Mouse (Mus musculus) liver, embryonic 14.5 days (tissue): ENCODE results near the gene Snx15. TPM values are rescaled to one million over a fixed set of nuclear protein-coding genes. Genes with fewer than 3 reads are reported as not detected.

Experiments used
- ATAC-seq: fragments of 200-750 bp; cut with Nextera tagmentation; 2 replicates; pipeline ENCODE4 v1.8.0; 2017; ENCODE audit warnings: moderate number of reproducible peaks, mild to moderate bottlenecking, moderate library complexity; ENCODE audit not compliant: insufficient read depth
- DNase-seq, 3 experiments: peaks; one replicate each; pipeline ENCODE4 v3.0.0-alpha.2; 2012 to 2013; ENCODE audit warnings: low read depth in 3 of 3, low spot score in 3 of 3
- H3K27ac ChIP-seq: fragments of 300-500 bp; sonication (generic); 2 replicates; pipeline ENCODE4 v1.5.1; 2014; ENCODE audit warnings: moderate library complexity, mild to moderate bottlenecking, control low read depth, inconsistent platforms
- H3K27me3 ChIP-seq: fragments of 300-500 bp; sonication (generic); 2 replicates; pipeline ENCODE4 v1.6.1; 2014; ENCODE audit warnings: mild to moderate bottlenecking, low read length, moderate library complexity; ENCODE audit not compliant: control insufficient read depth, insufficient read depth
- H3K36me3 ChIP-seq: fragments of 300-500 bp; sonication (generic); replicated peaks from 2 replicates; pipeline ENCODE4 v1.6.1; 2014; ENCODE audit warnings: low read depth; ENCODE audit not compliant: control insufficient read depth, insufficient read depth
- H3K4me1 ChIP-seq, 2 experiments: fragments of 200-500 bp in 1 of 2; fragments of 300-500 bp in 1 of 2; sonication (generic) in 1 of 2; replicated peaks; 2 replicates each; pipeline ENCODE4 v1.6.1; 2012 to 2014; ENCODE audit warnings: antibody characterized with exemption in 1 of 2, inconsistent platforms in 1 of 2, low read length in 1 of 2; ENCODE audit not compliant: control insufficient read depth in 2 of 2, insufficient read depth in 2 of 2
- H3K4me2 ChIP-seq: fragments of 300-500 bp; sonication (generic); 2 replicates; pipeline ENCODE4 v1.6.1; 2014; ENCODE audit warnings: low read depth, mild to moderate bottlenecking, control low read depth, moderate library complexity
- H3K4me3 ChIP-seq, 2 experiments: fragments of 200-500 bp in 1 of 2; fragments of 300-500 bp in 1 of 2; sonication (generic) in 1 of 2; 2 replicates each; pipeline ENCODE4 v1.5.1; 2012 to 2014; ENCODE audit warnings: low read depth in 2 of 2, low read length in 2 of 2, mild to moderate bottlenecking in 2 of 2, control low read depth in 1 of 2, inconsistent platforms in 1 of 2, moderate library complexity in 1 of 2; ENCODE audit not compliant: insufficient read depth in 1 of 2
- H3K9ac ChIP-seq: fragments of 300-500 bp; sonication (generic); replicated peaks from 2 replicates; pipeline ENCODE4 v1.6.1; 2014; ENCODE audit warnings: mild to moderate bottlenecking, control low read depth, moderate library complexity
- H3K9me3 ChIP-seq: fragments of 300-500 bp; sonication (generic); 2 replicates; pipeline ENCODE4 v1.6.1; 2016; ENCODE audit warnings: low read length, mixed read lengths; ENCODE audit not compliant: control insufficient read depth
- CTCF ChIP-seq: IDR thresholded peaks from 2 replicates; pipeline ENCODE4 v1.5.1; 2016; ENCODE audit warnings: antibody characterized with exemption, low read depth, control low read depth
- EP300 ChIP-seq: IDR thresholded peaks from 2 replicates; pipeline ENCODE4 v1.6.1; 2016; ENCODE audit warnings: antibody characterized with exemption, low read depth
- WGBS: fragments of 180-500 bp; shearing (Covaris S2); extraction: QIAGEN DNeasy Blood & Tissue Kit; methylation state at CpG from one replicate; pipeline ENCODE4 v1.1.7; 2014; ENCODE audit not compliant: insufficient replicate concordance; 5-methylcytosine and 5-hydroxymethylcytosine counted together
- polyA plus RNA-seq, 2 experiments: library from polyadenylated mRNA; depleted of rRNA in 1 of 2; stranded (reverse) in 1 of 2; unstranded in 1 of 2; fragments of >200 nt; fragmentation: Nextera tagmentation in 1 of 2; extraction: Ambion mirVana in 1 of 2; gene quantifications; 2 replicates each; pipeline versions ENCODE4 v1.2.1 to v1.2.3; 2012 to 2014

Snx15 gene
- polyA plus RNA-seq, 2 experiments = 41.8 to 42.2 TPM

DNA sequence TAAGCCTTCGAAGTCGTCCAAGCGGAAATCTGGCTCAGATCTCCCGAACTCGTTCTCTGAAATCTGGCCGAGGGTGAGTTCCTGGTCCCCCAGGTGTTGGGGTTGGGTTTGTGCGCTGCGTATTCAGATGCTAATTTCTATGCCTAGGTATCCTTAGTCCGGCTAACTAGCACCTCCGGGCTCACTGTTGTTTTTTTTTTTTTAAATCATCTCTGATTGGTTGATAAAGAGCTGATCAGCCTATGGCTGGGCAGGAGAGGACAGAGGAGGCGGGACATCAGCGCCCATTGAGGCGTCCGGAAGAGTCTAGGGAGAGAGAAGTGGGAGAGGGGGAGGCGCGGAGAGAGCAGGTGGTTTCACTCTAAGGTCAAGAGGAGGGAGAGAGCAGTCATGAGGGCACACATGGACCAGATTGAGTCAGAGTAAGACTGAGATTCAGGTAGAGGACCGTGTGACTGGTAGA is 42.7 kb downstream of the Snx15 start:
- no peaks in the 10 kb centered on the region for H3K9me3 ChIP-seq
- peak overlapping the region; percentile 81 for H3K4me3 ChIP-seq
- H3K4me1 ChIP-seq = peaks cover 9 to 10% of the 10 kb centered on the region in 2 experiments; a peak in 3 of 4 replicates
- H3K27ac ChIP-seq = peak overlapping the region; percentile 87
- peak overlapping the region; percentile 93 for H3K9ac ChIP-seq
- DNase-seq (peak; percentile 73 to 81 (median 77)), ATAC-seq (peak; percentile 75)
- TF ChIP-seq CTCF (no peak), EP300 (no peak)
- H3K4me2 ChIP-seq = peak overlapping the region; percentile 92
- peaks cover 36% of the 10 kb centered on the region for H3K36me3 ChIP-seq
- no peaks in the 10 kb centered on the region for H3K27me3 ChIP-seq
- under 1% methylated on average over 17 of the region's 17 CpGs for WGBS

DNA sequence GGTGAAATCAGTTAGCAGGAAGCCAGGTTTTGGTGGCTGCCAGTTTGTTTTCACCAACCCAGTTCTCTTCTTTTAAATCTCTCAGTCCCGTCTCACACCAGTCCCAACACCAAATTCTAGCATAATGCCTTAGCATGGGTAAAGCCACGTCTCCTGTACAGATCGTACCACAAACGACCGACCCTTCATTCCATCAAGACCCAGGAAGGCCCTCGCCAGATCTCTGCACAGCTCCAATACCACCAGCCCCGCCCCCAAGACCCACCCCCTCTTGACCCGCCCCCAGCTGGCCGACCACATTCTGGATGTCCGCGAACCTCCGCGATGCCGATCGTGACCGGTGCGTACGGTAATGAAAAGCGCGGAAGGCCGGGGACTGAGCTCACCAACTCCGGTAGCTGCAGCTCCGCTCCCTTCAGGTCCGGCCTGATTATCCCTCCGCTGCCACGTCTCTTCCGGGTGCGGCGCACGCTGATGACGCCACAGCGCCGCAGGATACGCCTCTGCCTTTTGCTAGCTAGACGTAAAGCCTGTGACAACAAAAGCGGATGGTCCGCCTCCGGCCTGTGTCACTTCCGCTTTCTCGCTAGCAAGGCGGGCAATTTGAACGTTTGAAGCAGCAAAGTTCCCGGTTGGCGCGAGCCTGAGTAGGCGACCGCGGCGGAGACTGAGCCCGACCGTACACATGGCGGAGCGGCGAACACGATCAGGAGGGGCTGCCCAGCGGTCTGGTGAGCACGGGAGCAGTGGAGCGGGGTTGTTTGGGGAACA is 43.4 kb downstream of the Snx15 start, which contains the start of the genes Zfpl1 and Cdca5:
Gene Zfpl1 (minus strand): TSS at position 479 of the 771 bp plus-strand sequence.
Gene Cdca5 (plus strand): TSS at position 506 of the 771 bp plus-strand sequence.
- Histone ChIP-seq H3K4me1 (peaks cover 9 to 10% of the 10 kb centered on the region in 2 experiments; a peak in 3 of 4 replicates), H3K9ac (peak within 1 kb of the TSS; percentile 93), H3K27me3 (no peaks in the 10 kb centered on the region), H3K4me3 (peak within 1 kb of the TSS; percentile 81), H3K36me3 (peaks cover 28% of the 10 kb centered on the region), H3K9me3 (no peaks in the 10 kb centered on the region), H3K27ac (peak within 1 kb of the TSS; percentile 87), H3K4me2 (peak within 1 kb of the TSS; percentile 92)
- under 1% methylated on average over 58 of the region's 58 CpGs for WGBS
- ATAC-seq (peak; percentile 86), DNase-seq (peak; percentile 98)
- TF ChIP-seq EP300 (no peak), CTCF (0 out of 2 replicates have a peak, but pooled peaks have one; percentile 14)

DNA sequence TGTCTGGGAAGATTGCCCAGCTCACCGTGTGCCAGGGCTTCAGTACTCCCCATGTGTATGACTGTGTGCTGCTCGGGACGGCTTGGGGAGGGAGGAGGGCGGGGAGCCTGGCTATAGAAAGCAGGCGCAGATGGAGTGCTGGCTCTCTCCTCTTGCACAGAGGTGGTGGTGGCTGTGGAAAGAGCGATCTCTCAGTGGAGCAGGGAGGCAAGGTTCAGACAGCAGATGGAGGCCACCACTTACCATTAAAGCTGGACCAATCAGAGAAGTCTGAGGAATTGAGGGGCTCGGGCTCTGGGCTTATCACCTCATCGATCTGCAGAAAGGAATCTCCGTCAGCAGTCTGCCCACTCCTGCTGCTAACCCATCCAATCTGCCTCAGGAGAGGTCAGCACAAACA is 45.9 kb downstream of the Snx15 start, which contains the start of gene Gm28374:
Gene Gm28374 (minus strand): TSS at position 101 of the 400 bp plus-strand sequence.
- peaks cover 11% of the 10 kb centered on the region for H3K36me3 ChIP-seq
- H3K9me3 ChIP-seq = no peaks in the 10 kb centered on the region
- peaks cover 9 to 10% of the 10 kb centered on the region in 2 experiments; a peak in 3 of 4 replicates for H3K4me1 ChIP-seq
- H3K27ac ChIP-seq = no peak within 1 kb of the TSS
- ATAC-seq (no peak), DNase-seq (no peak)
- H3K4me3 ChIP-seq = no peak within 1 kb of the TSS
- no peak for TF ChIP-seq EP300
- no peak for TF ChIP-seq CTCF
- 75% methylated on average over 9 of the region's 9 CpGs for WGBS
- no peak within 1 kb of the TSS for H3K9ac ChIP-seq
- no peak within 1 kb of the TSS for H3K4me2 ChIP-seq
- no peaks in the 10 kb centered on the region for H3K27me3 ChIP-seq

DNA sequence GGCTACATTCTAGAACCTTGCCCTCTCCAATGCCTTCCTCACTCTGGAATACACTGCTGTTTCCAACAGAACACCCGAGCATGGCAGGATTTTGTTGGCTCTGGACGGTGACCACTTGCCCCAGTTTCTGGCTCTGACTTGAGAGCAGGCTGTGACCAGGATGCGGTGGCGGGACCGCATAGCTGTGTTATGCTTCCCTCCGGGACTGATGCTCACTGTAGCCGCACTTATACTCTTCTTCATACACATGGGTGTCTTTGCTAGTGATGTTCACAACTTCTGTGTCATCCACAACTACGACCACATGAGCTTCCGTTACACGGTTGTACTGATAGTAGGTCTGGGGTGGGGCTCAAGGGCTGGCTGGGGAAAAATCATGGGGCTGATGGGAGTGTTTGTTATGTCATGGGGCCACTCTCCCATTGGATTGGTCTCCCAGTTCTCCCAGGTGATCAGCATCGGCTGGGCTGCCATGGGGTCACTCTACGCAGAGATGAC is 48.1 kb downstream of the Snx15 start, which contains the start of gene Tmem262:
Gene Tmem262 (plus strand): TSS at position 51 of the 498 bp plus-strand sequence.
- Histone ChIP-seq H3K9me3 (no peaks in the 10 kb centered on the region), H3K27me3 (no peaks in the 10 kb centered on the region), H3K4me3 (no peak within 1 kb of the TSS), H3K27ac (no peak within 1 kb of the TSS), H3K36me3 (no peaks in the 10 kb centered on the region; the same call in none of the 2 replicates), H3K4me2 (no peak within 1 kb of the TSS), H3K9ac (no peak within 1 kb of the TSS), H3K4me1 (peaks cover 4 to 13% of the 10 kb centered on the region in 2 experiments; a peak in 3 of 4 replicates)
- WGBS = 70% methylated on average over 12 of the region's 12 CpGs
- no peak for ATAC-seq
- TF ChIP-seq EP300 (no peak), CTCF (no peak)
- no peak for DNase-seq
